Mouse (Mus musculus): ENCODE results near the gene Rasgef1a.

GRCm38 (mm10) chr6:117991297-117991696, 19.9 kb upstream of the Rasgef1a start:
- no peak for TF ChIP-seq POLR2A (IDR thresholded peaks at IDR 0.05; ENCODE audit: low read depth, low read length)
- no peak for TF ChIP-seq CTCF (IDR thresholded peaks at IDR 0.05; ENCODE audit: extremely low read depth, insufficient read depth, insufficient read length, insufficient replicate concordance)

Data from spleen, adult 2 months (tissue).